In the genomic region with DNA sequence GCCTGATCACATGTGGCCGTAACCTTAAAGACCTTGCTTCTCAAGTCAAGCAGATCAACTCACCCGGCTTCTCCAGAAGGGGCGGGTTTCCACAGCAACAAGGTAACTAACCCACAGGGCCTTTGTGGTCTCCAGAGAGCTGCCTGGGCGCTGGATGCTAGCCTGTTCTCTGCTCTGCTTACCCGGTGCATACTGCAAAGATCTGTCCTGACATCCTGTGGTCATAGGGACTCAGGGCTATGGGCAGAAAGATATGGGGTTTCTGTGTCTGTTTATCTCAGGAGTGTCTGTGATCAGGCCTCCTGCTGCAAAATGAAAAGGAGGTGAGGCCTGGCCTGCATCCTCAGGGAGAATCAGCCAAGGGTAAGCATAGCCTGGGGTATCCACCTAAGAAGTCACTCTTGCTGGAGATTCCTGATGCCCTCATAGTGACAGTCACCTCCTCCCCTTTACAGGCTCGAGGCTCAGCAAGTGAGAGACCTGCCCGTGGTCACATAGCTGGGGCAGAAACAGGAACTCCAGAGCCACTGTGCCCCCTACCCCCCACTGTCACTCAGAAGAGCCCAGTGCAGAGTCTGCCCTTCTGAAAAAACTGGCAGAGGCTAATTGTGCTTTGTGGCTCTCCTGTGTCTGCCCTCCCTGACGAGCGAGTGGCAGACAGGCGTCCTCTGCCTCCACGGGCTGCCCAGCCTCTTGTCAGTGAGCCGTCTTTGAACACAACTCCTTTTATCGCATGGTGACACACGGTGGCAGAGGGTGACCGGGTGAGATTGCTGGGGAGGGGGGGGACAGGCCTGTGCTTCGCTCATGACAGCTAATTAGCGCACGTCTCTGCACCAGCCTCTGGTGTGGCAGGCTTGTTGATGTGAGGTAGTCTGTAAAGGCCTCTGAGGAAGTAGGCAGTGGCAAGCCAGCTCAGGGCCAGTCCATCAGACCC, we compare ENCODE assay signal across 8 mouse cellular contexts.
A peak's percentile ranks its signal among the peaks of the same experiment; 100 is the strongest.
DNase-seq lines count a peak whose midpoint lies in the region; ATAC-seq lines count a peak whose summit lies in the region.

No protein-coding gene starts in this region.

- no peaks in the 10 kb centered on the region for H3K9me3 ChIP-seq in heart, embryonic 15.5 days (replicated peaks)
- H3K9me3 ChIP-seq in embryonic facial prominence, embryonic 13.5 days, result no peaks in the 10 kb centered on the region
- no peaks in the 10 kb centered on the region for H3K9me3 ChIP-seq in limb, embryonic 11.5 days (ENCODE audit: control insufficient read depth, low read length)
- no peaks in the 10 kb centered on the region for H3K9me3 ChIP-seq in neural tube, embryonic 13.5 days

- peaks cover 72% of the 10 kb centered on the region for H3K4me1 ChIP-seq in heart, embryonic 15.5 days (replicated peaks)
- H3K4me1 ChIP-seq in embryonic facial prominence, embryonic 13.5 days, result peaks cover 97% of the 10 kb centered on the region
- peaks cover 92% of the 10 kb centered on the region for H3K4me1 ChIP-seq in limb, embryonic 11.5 days (ENCODE audit: control insufficient read depth, insufficient read depth, low read length)
- peaks cover 100% of the 10 kb centered on the region for H3K4me1 ChIP-seq in neural tube, embryonic 13.5 days (replicated peaks)

- H3K9ac ChIP-seq in heart, embryonic 15.5 days, result peak overlapping the region; percentile 25; the same call in 1 of the 2 replicates
- peak overlapping the region; percentile 49; the same call in 1 of the 2 replicates for H3K9ac ChIP-seq in embryonic facial prominence, embryonic 13.5 days
- peak overlapping the region; percentile 34; the same call in 1 of the 2 replicates for H3K9ac ChIP-seq in limb, embryonic 11.5 days (ENCODE audit: low read length)
- peak overlapping the region; percentile 48 for H3K9ac ChIP-seq in neural tube, embryonic 13.5 days

- peak overlapping the region; percentile 43 for H3K27ac ChIP-seq in heart, embryonic 15.5 days
- no peak overlapping the region; the same call in none of the 2 replicates for H3K27ac ChIP-seq in embryonic facial prominence, embryonic 13.5 days
- no peak overlapping the region; the same call in 1 of the 2 replicates for H3K27ac ChIP-seq in limb, embryonic 11.5 days (replicated peaks; ENCODE audit: low read depth, low read length)
- H3K27ac ChIP-seq in neural tube, embryonic 13.5 days (replicated peaks), result peak overlapping the region; percentile 89

- 0 out of 2 replicates have a peak, but pooled peaks cover 4% of the 10 kb centered on the region for H3K27me3 ChIP-seq in heart, embryonic 15.5 days
- no peaks in the 10 kb centered on the region for H3K27me3 ChIP-seq in embryonic facial prominence, embryonic 13.5 days
- H3K27me3 ChIP-seq in limb, embryonic 11.5 days (ENCODE audit: control insufficient read depth, insufficient read depth, low read length), result no peaks in the 10 kb centered on the region
- no peaks in the 10 kb centered on the region for H3K27me3 ChIP-seq in neural tube, embryonic 13.5 days

- no peaks in the 10 kb centered on the region for H3K36me3 ChIP-seq in heart, embryonic 15.5 days
- H3K36me3 ChIP-seq in embryonic facial prominence, embryonic 13.5 days, result no peaks in the 10 kb centered on the region
- H3K36me3 ChIP-seq in limb, embryonic 11.5 days (ENCODE audit: control insufficient read depth, insufficient read depth, low read length), result no peaks in the 10 kb centered on the region; the same call in 1 of the 2 replicates
- no peaks in the 10 kb centered on the region for H3K36me3 ChIP-seq in neural tube, embryonic 13.5 days

- no peak overlapping the region for H3K4me3 ChIP-seq in heart, embryonic 15.5 days
- H3K4me3 ChIP-seq in embryonic facial prominence, embryonic 13.5 days, result no peak overlapping the region
- no peak overlapping the region for H3K4me3 ChIP-seq in limb, embryonic 11.5 days (ENCODE audit: low read depth, low read length)
- H3K4me3 ChIP-seq in neural tube, embryonic 13.5 days, result no peak overlapping the region

- no peak overlapping the region for H3K4me2 ChIP-seq in heart, embryonic 15.5 days
- H3K4me2 ChIP-seq in embryonic facial prominence, embryonic 13.5 days, result no peak overlapping the region
- no peak overlapping the region for H3K4me2 ChIP-seq in limb, embryonic 11.5 days (ENCODE audit: low read depth, severe bottlenecking)
- H3K4me2 ChIP-seq in neural tube, embryonic 13.5 days, result no peak overlapping the region

- DNase-seq in heart, adult 18-20 months, result no peak
- DNase-seq in limb, embryonic 11.5 days (ENCODE audit: low spot score), result no peak
- DNase-seq in left cerebral cortex, postnatal 10 days (ENCODE audit: extremely low spot score in 1 of 2, low spot score in 2 of 2), result no peak
- no peak for DNase-seq in kidney, postnatal 25 days
- DNase-seq in left cerebral cortex, postnatal 36 days (ENCODE audit: low spot score in 2 of 2), result no peak

- intact Hi-C loops in left cerebral cortex, postnatal 10 days (cut with DNase I), result no loop called here
- intact Hi-C loops in left cerebral cortex, postnatal 36 days (cut with DNase I), result no loop called here

- 45% methylated on average over 18 of the region's 18 CpGs for WGBS in heart, embryonic 15.5 days
- 39% methylated on average over 18 of the region's 18 CpGs for WGBS in embryonic facial prominence, embryonic 13.5 days
- 26% methylated on average over 18 of the region's 18 CpGs for WGBS in limb, embryonic 11.5 days
- 20% methylated on average over 18 of the region's 18 CpGs for WGBS in neural tube, embryonic 13.5 days

- 0 out of 2 replicates have a peak, but pooled peaks have one; percentile 11 for ATAC-seq in heart, embryonic 15.5 days (replicated peaks; ENCODE audit: insufficient number of reproducible peaks, insufficient read depth, low FRiP score, low read depth)
- ATAC-seq in embryonic facial prominence, embryonic 13.5 days (ENCODE audit: insufficient number of reproducible peaks, insufficient read depth, low FRiP score, low TSS enrichment, low read depth), result no peak
- ATAC-seq in limb, embryonic 11.5 days (ENCODE audit: insufficient number of reproducible peaks, low FRiP score, low TSS enrichment, low read depth), result no peak
- ATAC-seq in neural tube, embryonic 13.5 days (ENCODE audit: low read depth), result no peak

Comparison
In these comparisons a context has a peak if more than half of its experiments do, and no peak if none do; other contexts are left out.
1. H3K27ac ChIP-seq: peak in heart, embryonic 15.5 days (single experiment) and neural tube, embryonic 13.5 days (single experiment); none in embryonic facial prominence, embryonic 13.5 days (single experiment) and limb, embryonic 11.5 days (single experiment).
2. Peak in every context shown above with its lines, with median percentiles within 50 percentile points of each other: H3K9ac ChIP-seq.